Comparison of ENCODE assay signal across 12 mouse cellular contexts in genomic region chr15:89377362-89377761, GRCm38 (mm10). TPM values are rescaled to one million over a fixed set of nuclear protein-coding genes. Genes with fewer than 3 reads are reported as not detected.
DNase-seq lines count a peak whose midpoint lies in the region; ATAC-seq lines count a peak whose summit lies in the region.
"Had no signal": no experiment of that assay in that cellular context is flagged by ENCODE, and none has a peak within 500 bp of the region (broad histone marks: within the 10 kb centered on the region; RNA-seq: fewer than 3 reads in every experiment).

No protein-coding gene starts in this region.

- no peak overlapping the region for H3K9ac ChIP-seq in forebrain, embryonic 11.5 days (ENCODE audit: low read length)
- no peak overlapping the region for H3K9ac ChIP-seq in kidney, embryonic 14.5 days (ENCODE audit: low read depth, low read length)
- H3K9ac ChIP-seq in liver, embryonic 11.5 days (ENCODE audit: low read depth, low read length) = no peak overlapping the region

- peaks cover 8% of the 10 kb centered on the region for H3K36me3 ChIP-seq in forebrain, embryonic 10.5 days (replicated peaks)
- no peaks in the 10 kb centered on the region for H3K36me3 ChIP-seq in forebrain, embryonic 11.5 days (ENCODE audit: control insufficient read depth, insufficient read depth, low read length)
- H3K36me3 ChIP-seq in kidney, embryonic 14.5 days (ENCODE audit: control insufficient read depth, insufficient read depth, low read length) = peaks cover 3% of the 10 kb centered on the region
- no peaks in the 10 kb centered on the region for H3K36me3 ChIP-seq in liver, embryonic 11.5 days (ENCODE audit: control insufficient read depth, insufficient read depth, low read length)

- no peaks in the 10 kb centered on the region for H3K9me3 ChIP-seq in forebrain, embryonic 10.5 days
- no peaks in the 10 kb centered on the region for H3K9me3 ChIP-seq in forebrain, embryonic 11.5 days (ENCODE audit: control insufficient read depth, low read length)
- H3K9me3 ChIP-seq in kidney, embryonic 14.5 days (ENCODE audit: control insufficient read depth, low read length) = no peaks in the 10 kb centered on the region
- no peaks in the 10 kb centered on the region for H3K9me3 ChIP-seq in liver, embryonic 11.5 days (ENCODE audit: control insufficient read depth, low read length)

- peak overlapping the region; percentile 18; the same call in 1 of the 2 replicates for H3K4me3 ChIP-seq in forebrain, embryonic 10.5 days
- no peak overlapping the region for H3K4me3 ChIP-seq in forebrain, embryonic 11.5 days (ENCODE audit: low read depth, low read length)
- peak overlapping the region; percentile 4; the same call in 1 of the 2 replicates for H3K4me3 ChIP-seq in kidney, embryonic 14.5 days (ENCODE audit: low read length)
- no peak overlapping the region for H3K4me3 ChIP-seq in liver, embryonic 11.5 days (ENCODE audit: low read depth, low read length)
- H3K4me3 ChIP-seq: left cerebral cortex, adult 2 months had no signal

- peaks cover 77% of the 10 kb centered on the region for H3K27me3 ChIP-seq in forebrain, embryonic 10.5 days (ENCODE audit: poor library complexity, severe bottlenecking)
- peaks cover 42% of the 10 kb centered on the region for H3K27me3 ChIP-seq in forebrain, embryonic 11.5 days (ENCODE audit: control insufficient read depth, insufficient read depth, low read length)
- H3K27me3 ChIP-seq in kidney, embryonic 14.5 days (ENCODE audit: control insufficient read depth, insufficient read depth, low read length) = peaks cover 44% of the 10 kb centered on the region
- H3K27me3 ChIP-seq in liver, embryonic 11.5 days (replicated peaks; ENCODE audit: control insufficient read depth, insufficient read depth, low read length) = peaks cover 40% of the 10 kb centered on the region

- peaks cover 55% of the 10 kb centered on the region for H3K4me1 ChIP-seq in forebrain, embryonic 10.5 days
- peaks cover 13% of the 10 kb centered on the region for H3K4me1 ChIP-seq in forebrain, embryonic 11.5 days (replicated peaks; ENCODE audit: control insufficient read depth, insufficient read depth, low read length)
- peaks cover 21% of the 10 kb centered on the region; the same call in 1 of the 2 replicates for H3K4me1 ChIP-seq in kidney, embryonic 14.5 days (ENCODE audit: control insufficient read depth, insufficient read depth, low read length)
- H3K4me1 ChIP-seq in liver, embryonic 11.5 days (replicated peaks; ENCODE audit: control insufficient read depth, insufficient read depth, low read length) = peaks cover 29% of the 10 kb centered on the region

- WGBS in forebrain, embryonic 10.5 days = 4% methylated on average over 18 of the region's 18 CpGs
- WGBS in forebrain, embryonic 11.5 days = 7% methylated on average over 18 of the region's 18 CpGs
- WGBS in kidney, embryonic 14.5 days = 9% methylated on average over 18 of the region's 18 CpGs
- whole genome bisulfite sequencing in liver, embryonic 11.5 days = 9% methylated on average over 18 of the region's 18 CpGs

- H3K27ac ChIP-seq in forebrain, embryonic 10.5 days = no peak overlapping the region
- H3K27ac ChIP-seq in forebrain, embryonic 11.5 days (ENCODE audit: low read depth, low read length) = no peak overlapping the region
- no peak overlapping the region for H3K27ac ChIP-seq in kidney, embryonic 14.5 days (ENCODE audit: low read depth, low read length)
- H3K27ac ChIP-seq in liver, embryonic 11.5 days (ENCODE audit: low read depth, low read length) = no peak overlapping the region
- H3K27ac ChIP-seq: left cerebral cortex, adult 2 months had no signal

- no peak for ATAC-seq in forebrain, embryonic 11.5 days (replicated peaks; ENCODE audit: low FRiP score)
- no peak for ATAC-seq in kidney, embryonic 14.5 days (ENCODE audit: low FRiP score, low TSS enrichment)
- no peak for ATAC-seq in liver, embryonic 11.5 days (replicated peaks; ENCODE audit: low FRiP score)
- ATAC-seq in inflammation-experienced regulatory T-cells, adult 6 months = no peak

- no peak for DNase-seq in forebrain, embryonic 10.5 days (ENCODE audit: extremely low spot score, low spot score)
- DNase-seq in forebrain, embryonic 11.5 days (ENCODE audit: low spot score) = no peak
- DNase-seq in kidney, adult 9 months = no peak
- peak; percentile 17 for DNase-seq in embryo, embryonic 9.5 days (ENCODE audit: extremely low spot score)
- no peak for DNase-seq in liver, embryonic 11.5 days (ENCODE audit: low spot score)
- DNase-seq in frontal cortex, postnatal 25 days (ENCODE audit: low spot score in 2 of 2) = no peak
- DNase-seq: lung, postnatal 10 days; right cerebral cortex, postnatal 14 days had no signal

- no peak overlapping the region for H3K4me2 ChIP-seq in forebrain, embryonic 11.5 days (ENCODE audit: low read depth, low read length, severe bottlenecking)
- H3K4me2 ChIP-seq in kidney, embryonic 14.5 days (replicated peaks; ENCODE audit: low read depth, low read length) = 0 out of 2 replicates have a peak overlapping the region, but pooled peaks have one; percentile 5
- peak overlapping the region; percentile 42 for H3K4me2 ChIP-seq in liver, embryonic 11.5 days

RNA-seq across cellular contexts. Expression of gene Tymp, which starts 0.5 kb away (rescaled TPM):
- polyA plus RNA-seq in forebrain, embryonic 10.5 days (2016; fragmentation: Nextera tagmentation; extraction: Ambion mirVana) = 1.2 and 1.4 TPM in 2 replicates
- polyA plus RNA-seq in forebrain, embryonic 11.5 days (2014; fragmentation: Nextera tagmentation; extraction: Ambion mirVana) = 0.80 and 1.3 TPM in 2 replicates
- 1.6 and 1.8 TPM in 2 replicates for polyA plus RNA-seq in kidney, embryonic 14.5 days (2014; fragmentation: Nextera tagmentation; extraction: Ambion mirVana)
- polyA plus RNA-seq in liver, embryonic 11.5 days (2014; fragmentation: Nextera tagmentation; extraction: Ambion mirVana) = 1.5 and 1.8 TPM in 2 replicates
- under 1 TPM in 2 of 3 experiments, not detected in 1; 0.94 to 0.99 TPM for polyA plus RNA-seq in inflammation-experienced regulatory T-cells, adult 6 months (2017; shearing (Covaris generic))

RNA-seq across cellular contexts. Expression of gene Odf3b, which starts 1.7 kb away (rescaled TPM):
- 0.38 and 0.46 TPM in 2 replicates for polyA plus RNA-seq in forebrain, embryonic 10.5 days (2016; fragmentation: Nextera tagmentation; extraction: Ambion mirVana)
- 0.37 and 1.2 TPM in 2 replicates for polyA plus RNA-seq in forebrain, embryonic 11.5 days (2014; fragmentation: Nextera tagmentation; extraction: Ambion mirVana)
- polyA plus RNA-seq in kidney, embryonic 14.5 days (2014; fragmentation: Nextera tagmentation; extraction: Ambion mirVana) = 0.50 TPM in 1 of 2 replicates, not detected in the other
- polyA plus RNA-seq in liver, embryonic 11.5 days (2014; fragmentation: Nextera tagmentation; extraction: Ambion mirVana) = 0.43 and 0.71 TPM in 2 replicates
- polyA plus RNA-seq in inflammation-experienced regulatory T-cells, adult 6 months (2017; shearing (Covaris generic)) = 1 to 10 TPM in 2 of 3 experiments, under 1 TPM in 1; 0.41 to 2.0 (median 1.8) TPM
- polyA plus RNA-seq: C2C12 had no signal

RNA-seq across cellular contexts. Expression of gene Sco2, which starts 3.7 kb away (rescaled TPM):
- 6.6 and 7.2 TPM in 2 replicates for polyA plus RNA-seq in forebrain, embryonic 10.5 days (2016; fragmentation: Nextera tagmentation; extraction: Ambion mirVana)
- polyA plus RNA-seq in forebrain, embryonic 11.5 days (2014; fragmentation: Nextera tagmentation; extraction: Ambion mirVana) = 5.1 and 5.7 TPM in 2 replicates
- polyA plus RNA-seq in kidney, embryonic 14.5 days (2014; fragmentation: Nextera tagmentation; extraction: Ambion mirVana) = 10.2 and 11.4 TPM in 2 replicates
- polyA plus RNA-seq in liver, embryonic 11.5 days (2014; fragmentation: Nextera tagmentation; extraction: Ambion mirVana) = 8.1 and 9.7 TPM in 2 replicates
- 1 to 10 TPM in 1 of 3 experiments, under 1 TPM in 1, not detected in 1; 0.82 to 3.4 TPM for polyA plus RNA-seq in inflammation-experienced regulatory T-cells, adult 6 months (2017; shearing (Covaris generic))

RNA-seq across cellular contexts. Expression of gene Klhdc7b, which starts 7.4 kb away (rescaled TPM):
- polyA plus RNA-seq in forebrain, embryonic 10.5 days (2016; fragmentation: Nextera tagmentation; extraction: Ambion mirVana) = 0.04 TPM in 1 of 2 replicates, not detected in the other
- polyA plus RNA-seq in forebrain, embryonic 11.5 days (2014; fragmentation: Nextera tagmentation; extraction: Ambion mirVana) = not detected in 2 replicates
- polyA plus RNA-seq in kidney, embryonic 14.5 days (2014; fragmentation: Nextera tagmentation; extraction: Ambion mirVana) = not detected in 2 replicates
- not detected in 2 replicates for polyA plus RNA-seq in liver, embryonic 11.5 days (2014; fragmentation: Nextera tagmentation; extraction: Ambion mirVana)
- under 1 TPM in 1 of 3 experiments, not detected in 2; 0.08 TPM for polyA plus RNA-seq in inflammation-experienced regulatory T-cells, adult 6 months (2017; shearing (Covaris generic))
- polyA plus RNA-seq: C2C12 had no signal

RNA-seq across cellular contexts. Expression of gene Ncaph2, which starts 21.8 kb away (rescaled TPM):
- polyA plus RNA-seq in forebrain, embryonic 10.5 days (2016; fragmentation: Nextera tagmentation; extraction: Ambion mirVana) = 202 and 208 TPM in 2 replicates
- polyA plus RNA-seq in forebrain, embryonic 11.5 days (2014; fragmentation: Nextera tagmentation; extraction: Ambion mirVana) = 191 and 203 TPM in 2 replicates
- 130 and 151 TPM in 2 replicates for polyA plus RNA-seq in kidney, embryonic 14.5 days (2014; fragmentation: Nextera tagmentation; extraction: Ambion mirVana)
- 163 TPM in 2 replicates for polyA plus RNA-seq in liver, embryonic 11.5 days (2014; fragmentation: Nextera tagmentation; extraction: Ambion mirVana)
- polyA plus RNA-seq in inflammation-experienced regulatory T-cells, adult 6 months (2017; shearing (Covaris generic)) = 100 to 1,000 TPM; 145 to 237 (median 180) TPM

Comparison
In these comparisons a context has a peak if more than half of its experiments do, and no peak if none do; other contexts are left out.
1. H3K4me3 ChIP-seq: peak in forebrain, embryonic 10.5 days (single experiment) and kidney, embryonic 14.5 days (single experiment); none in forebrain, embryonic 11.5 days (single experiment) and liver, embryonic 11.5 days (single experiment).